Mouse (Mus musculus) liver, embryonic 14.5 days (tissue): ENCODE data around the gene Rad54l2.

ENCODE experiments used
- CTCF ChIP-seq: IDR thresholded peaks from 2 replicates; pipeline ENCODE4 v1.5.1; 2016; ENCODE audit warnings: antibody characterized with exemption, low read depth, control low read depth
- EP300 ChIP-seq: IDR thresholded peaks from 2 replicates; pipeline ENCODE4 v1.6.1; 2016; ENCODE audit warnings: antibody characterized with exemption, low read depth

DNA sequence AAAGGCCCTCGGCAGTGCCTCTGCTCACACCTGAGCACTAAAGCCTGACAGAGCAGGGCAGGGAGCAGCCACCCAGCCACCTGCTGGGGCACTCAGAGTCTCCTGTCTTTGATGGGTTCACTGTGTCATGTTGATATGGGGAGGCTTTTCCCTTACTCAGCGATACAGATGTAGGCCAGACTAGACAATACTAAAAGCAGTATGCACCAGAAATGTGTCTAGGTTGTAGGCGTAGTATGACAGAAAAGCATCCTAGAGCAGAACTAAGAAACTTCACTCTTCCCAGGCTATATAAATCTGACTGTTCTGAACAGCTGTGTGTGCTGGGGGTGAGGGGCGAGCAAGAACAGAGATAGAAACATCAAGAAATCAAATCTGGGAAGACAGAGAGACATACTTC, 72.3 kb downstream of the Rad54l2 start:
- TF ChIP-seq CTCF (no peak), EP300 (no peak)
